Mouse (Mus musculus): ENCODE measurements around the gene Spon1.

DNA sequence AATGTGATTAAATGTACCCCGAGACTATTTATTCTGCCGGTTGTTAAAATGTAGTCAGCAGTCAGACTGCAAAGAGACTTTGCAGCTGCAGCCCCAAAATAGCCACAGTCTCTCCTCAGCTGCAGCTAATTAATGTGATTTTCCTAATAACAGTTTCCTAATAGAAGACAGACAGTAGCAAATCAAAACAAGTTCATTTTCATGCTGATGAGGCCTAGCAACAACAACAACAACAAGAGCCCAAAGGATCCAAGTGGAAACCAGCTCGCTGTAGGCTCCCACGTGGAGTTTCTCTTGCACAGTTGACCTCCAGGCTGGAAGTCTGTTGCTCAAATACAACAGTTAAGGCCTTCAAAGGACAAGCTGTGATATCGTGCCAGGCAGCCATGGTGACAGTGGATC is 93.7 kb downstream of the Spon1 start:
- TF ChIP-seq CTCF (conservative IDR thresholded peaks at IDR 0.05; ENCODE audit: low read length) = no peak
- TF ChIP-seq NANOG (IDR thresholded peaks at IDR 0.05; ENCODE audit: borderline replicate concordance, low read length) = no peak

Measured in E14TG2a.4 (cell line).